12 mouse cellular contexts compared by ENCODE assay signal in the genomic region with DNA sequence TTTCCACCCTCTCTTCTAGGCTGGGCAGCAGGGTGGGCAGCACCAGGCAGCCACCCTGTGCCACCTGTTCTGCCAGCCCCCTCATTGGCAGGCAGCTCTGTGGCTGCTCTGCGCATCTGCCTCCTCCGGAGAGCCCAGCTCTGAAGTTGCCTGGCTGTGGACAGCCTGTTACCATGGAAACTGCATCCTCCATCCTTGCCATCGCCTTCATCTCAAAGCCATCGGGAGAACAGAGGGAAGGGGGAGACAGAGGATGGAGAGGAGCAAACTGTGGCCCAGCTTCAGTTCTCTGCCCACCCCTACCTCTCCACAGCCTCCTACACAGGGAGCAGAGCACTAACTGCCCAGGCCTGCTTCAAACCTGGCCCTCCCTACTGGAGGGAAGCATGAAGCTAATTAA. TPM values are rescaled to one million over a fixed set of nuclear protein-coding genes. Genes with fewer than 3 reads are reported as not detected.
DNase-seq lines count a peak whose midpoint lies in the region; ATAC-seq and TF ChIP-seq lines count a peak whose summit lies in the region.
"Had no signal": no experiment of that assay in that cellular context is flagged by ENCODE, and none has a peak within 500 bp of the region (broad histone marks: within the 10 kb centered on the region; RNA-seq: fewer than 3 reads in every experiment).

No protein-coding gene starts in this region.

- peak; percentile 85 for ATAC-seq in midbrain, postnatal 0 days (ENCODE audit: low FRiP score)
- no peak for ATAC-seq in CD4-positive, CD25-positive, alpha-beta regulatory T cell, adult 4 months

- H3K4me1 ChIP-seq in midbrain, postnatal 0 days (ENCODE audit: insufficient read depth, low read length) = peaks cover 17% of the 10 kb centered on the region
- H3K4me1 ChIP-seq: limb, embryonic 12.5 days had no signal

- H3K4me3 ChIP-seq in midbrain, postnatal 0 days (ENCODE audit: low read depth, low read length) = no peak overlapping the region
- H3K4me3 ChIP-seq: heart, embryonic 13.5 days; limb, embryonic 12.5 days had no signal

- 2% methylated on average over 4 of the region's 4 CpGs for WGBS in midbrain, postnatal 0 days

- peak overlapping the region; percentile 89 for H3K27ac ChIP-seq in midbrain, postnatal 0 days (ENCODE audit: low read depth, low read length)
- H3K27ac ChIP-seq: heart, embryonic 13.5 days; limb, embryonic 12.5 days had no signal

- no peak overlapping the region for H3K9ac ChIP-seq in midbrain, postnatal 0 days (replicated peaks; ENCODE audit: low read length, poor library complexity, severe bottlenecking)
- H3K9ac ChIP-seq: heart, embryonic 13.5 days; limb, embryonic 12.5 days had no signal

- DNase-seq in brain, embryonic 18.5 days (ENCODE audit: low read depth, low spot score) = peak; percentile 74
- peak; percentile 55 to 73 for DNase-seq in frontal cortex, postnatal 14 days (ENCODE audit: low spot score in 2 of 2)
- peak; percentile 69 for DNase-seq in left cerebral cortex, adult 11 months (ENCODE audit: low spot score)
- DNase-seq in midbrain, postnatal 0 days (ENCODE audit: low spot score) = peak; percentile 83
- DNase-seq in c-Kit-positive CD71-positive TER-119-positive erythroid progenitor cells, embryonic 14.5 days (ENCODE audit: low spot score) = no peak
- no peak for DNase-seq in B cell, adult 2 months
- DNase-seq in adrenal gland, adult 2 months = no peak
- DNase-seq: cerebellum, adult 18-20 months; kidney, adult 18-20 months had no signal

- no peak overlapping the region; the same call in 1 of the 2 replicates for H3K4me2 ChIP-seq in midbrain, postnatal 0 days (ENCODE audit: low read depth, low read length, poor library complexity, severe bottlenecking)
- H3K4me2 ChIP-seq: heart, embryonic 13.5 days; limb, embryonic 12.5 days had no signal

- H3K27me3 ChIP-seq in midbrain, postnatal 0 days (ENCODE audit: insufficient read depth, low read length) = no peaks in the 10 kb centered on the region
- H3K27me3 ChIP-seq: heart, embryonic 13.5 days; limb, embryonic 12.5 days had no signal

- H3K9me3 ChIP-seq in midbrain, postnatal 0 days (ENCODE audit: low read length) = no peaks in the 10 kb centered on the region
- H3K9me3 ChIP-seq: heart, embryonic 13.5 days; limb, embryonic 12.5 days had no signal

- no peak for TF ChIP-seq CTCF in midbrain, postnatal 0 days (IDR thresholded peaks at IDR 0.05)

- peaks cover 48% of the 10 kb centered on the region for H3K36me3 ChIP-seq in midbrain, postnatal 0 days (ENCODE audit: insufficient read depth, low read length)

RNA-seq across cellular contexts. Expression of gene Grm2, which starts 8.6 kb away (rescaled TPM):
- 22.1 and 23.0 TPM in 2 replicates for total RNA-seq in midbrain, postnatal 0 days (2014; rRNA removed)
- polyA plus RNA-seq in midbrain, postnatal 0 days (2015; fragmentation: Nextera tagmentation; extraction: Ambion mirVana) = 24.2 and 24.7 TPM in 2 replicates
- not detected for polyA plus RNA-seq in CD4-positive, CD25-positive, alpha-beta regulatory T cell, adult 4 months (2017; shearing (Covaris generic))
- total RNA-seq in adrenal gland, adult 2 months (2021) = not detected
- polyA plus RNA-seq in adrenal gland, adult 2 months (2012; rRNA removed) = not detected in 2 replicates
- polyA plus RNA-seq: heart, embryonic 13.5 days; limb, embryonic 12.5 days had no signal

RNA-seq across cellular contexts. Expression of gene Tex264, which starts 21.3 kb away (rescaled TPM):
- 74.9 and 82.7 TPM in 2 replicates for total RNA-seq in midbrain, postnatal 0 days (2014; rRNA removed)
- polyA plus RNA-seq in midbrain, postnatal 0 days (2015; fragmentation: Nextera tagmentation; extraction: Ambion mirVana) = 87.4 and 101 TPM in 2 replicates
- 10 to 100 TPM; 40.7 to 62.0 TPM for polyA plus RNA-seq in CD4-positive, CD25-positive, alpha-beta regulatory T cell, adult 4 months (2017; shearing (Covaris generic))
- 100 to 1,000 TPM; 128 to 130 TPM for total RNA-seq in adrenal gland, adult 2 months (2021)
- 230 and 245 TPM in 2 replicates for polyA plus RNA-seq in adrenal gland, adult 2 months (2012; rRNA removed)

RNA-seq across cellular contexts. Expression of gene Iqcf6, which starts 38.1 kb away (rescaled TPM):
- total RNA-seq in midbrain, postnatal 0 days (2014; rRNA removed) = not detected in 2 replicates
- polyA plus RNA-seq in midbrain, postnatal 0 days (2015; fragmentation: Nextera tagmentation; extraction: Ambion mirVana) = not detected in 2 replicates
- not detected for polyA plus RNA-seq in CD4-positive, CD25-positive, alpha-beta regulatory T cell, adult 4 months (2017; shearing (Covaris generic))
- not detected for total RNA-seq in adrenal gland, adult 2 months (2021)
- not detected in 2 replicates for polyA plus RNA-seq in adrenal gland, adult 2 months (2012; rRNA removed)
- polyA plus RNA-seq: heart, embryonic 13.5 days; limb, embryonic 12.5 days had no signal

Comparison
In these comparisons a context has a peak if more than half of its experiments do, and no peak if none do; other contexts are left out.
1. DNase-seq: peak in brain, embryonic 18.5 days (single experiment), frontal cortex, postnatal 14 days (2 of 2), left cerebral cortex, adult 11 months (single experiment) and midbrain, postnatal 0 days (single experiment); none in c-Kit-positive CD71-positive TER-119-positive erythroid progenitor cells, embryonic 14.5 days (single experiment), B cell, adult 2 months (0 of 2) and adrenal gland, adult 2 months (single experiment).
2. RNA of gene Grm2, which starts 8.6 kb away (polyA plus RNA-seq): 24.2 to 24.7 TPM in midbrain, postnatal 0 days; not detected in CD4-positive, CD25-positive, alpha-beta regulatory T cell, adult 4 months and not detected in adrenal gland, adult 2 months; every median in the first group is over 10 times any median in the second.